Mouse (Mus musculus): ENCODE measurements around the gene Fam19a3. TPM values are rescaled to one million over a fixed set of nuclear protein-coding genes. Genes with fewer than 3 reads are reported as not detected.

The Fam19a3 gene
- total RNA-seq, 2 experiments from 2014 or later = 0.07 TPM; not detected in 1

DNA sequence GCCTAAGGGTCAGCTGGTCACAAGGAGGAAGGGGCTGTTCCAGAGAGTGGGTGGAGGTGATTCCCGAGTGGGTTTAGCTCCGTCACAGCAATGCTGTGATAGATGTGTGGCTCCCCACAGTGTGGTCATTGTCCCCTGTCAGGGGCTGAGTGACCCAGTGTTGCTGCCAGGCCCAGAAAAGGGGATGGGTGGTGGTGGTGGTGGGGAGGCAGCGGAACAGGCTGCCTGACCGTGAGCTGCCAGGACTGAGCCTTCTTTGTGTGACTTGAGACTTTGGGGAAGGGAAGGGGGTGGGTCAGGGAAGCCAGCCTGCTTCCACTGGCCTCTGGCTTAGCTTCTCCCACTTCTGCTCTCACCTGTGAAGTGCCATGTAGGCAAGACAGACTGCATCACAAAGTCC is 9.4 kb upstream of the Fam19a3 start:
- TF ChIP-seq CTCF (IDR thresholded peaks at IDR 0.05) = no peak
- intact Hi-C loops (cut with DNase I) = no loop called here
- DNase-seq (ENCODE audit: extremely low spot score in 1 of 2, low spot score in 2 of 2) = no peak
- Histone ChIP-seq H3K4me3 (no peak overlapping the region), H3K27ac (peak overlapping the region; percentile 70)

DNA sequence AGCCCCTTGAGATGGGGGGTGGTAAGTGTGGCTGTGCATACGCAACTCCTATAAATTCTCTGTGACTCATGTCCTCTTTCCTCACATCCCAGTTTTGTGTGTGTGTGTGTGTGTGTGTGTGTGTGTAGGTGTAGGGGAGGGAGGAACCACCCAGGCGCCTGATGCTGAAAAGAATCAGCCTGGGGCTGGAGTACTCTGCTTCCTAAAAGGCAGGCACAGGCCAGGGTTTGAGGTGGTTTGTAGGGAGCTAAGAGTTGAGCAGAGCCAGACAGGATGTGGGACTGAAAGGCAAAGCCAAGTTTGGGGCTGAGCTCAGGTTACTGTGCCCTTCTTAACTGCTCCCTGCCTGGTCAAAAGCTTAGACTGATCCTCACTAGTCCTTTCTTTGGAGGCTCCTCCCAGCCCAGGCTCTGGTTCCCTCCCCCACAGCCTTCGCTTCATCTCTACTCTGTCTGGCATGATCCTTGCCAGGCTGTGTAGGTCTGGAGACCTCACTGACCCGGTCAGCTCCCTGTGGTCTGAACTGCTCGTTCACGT is 8.8 kb upstream of the Fam19a3 start:
- peak in 1 of 2 experiments; percentile 65 for DNase-seq (ENCODE audit: extremely low spot score in 1 of 2, low spot score in 2 of 2)
- no peak for TF ChIP-seq CTCF (IDR thresholded peaks at IDR 0.05)
- H3K4me3 ChIP-seq = no peak overlapping the region
- intact Hi-C loops (cut with DNase I) = loop anchor here (1.0 kb wide), 1 partner anchor 263 kb away; the partner anchor contains the start of gene Cttnbp2nl
- H3K27ac ChIP-seq = peak overlapping the region; percentile 70

DNA sequence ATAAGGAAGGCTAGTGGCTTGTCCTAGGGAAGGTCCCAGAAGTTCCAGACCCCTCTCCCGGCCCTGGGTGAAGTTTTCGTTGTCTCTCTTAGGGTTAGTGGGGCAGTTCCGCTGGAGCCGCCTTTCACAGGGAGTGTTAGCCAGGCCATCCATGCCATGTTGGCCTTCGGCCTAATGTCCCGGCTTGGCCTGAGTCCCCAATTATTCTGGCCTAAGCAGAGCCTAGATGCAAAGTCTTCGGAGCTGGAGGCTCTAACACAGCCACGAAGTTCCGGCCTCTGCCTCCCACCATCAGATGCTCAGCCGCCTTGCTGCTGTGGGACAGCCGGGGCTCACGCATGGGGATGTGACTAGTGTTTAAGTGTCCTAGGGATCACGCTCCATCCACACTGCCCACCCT is 8.2 kb upstream of the Fam19a3 start:
- peak in 1 of 2 experiments; percentile 43 for DNase-seq (ENCODE audit: extremely low spot score in 1 of 2, low spot score in 2 of 2)
- peak overlapping the region; percentile 57 for H3K4me3 ChIP-seq

DNA sequence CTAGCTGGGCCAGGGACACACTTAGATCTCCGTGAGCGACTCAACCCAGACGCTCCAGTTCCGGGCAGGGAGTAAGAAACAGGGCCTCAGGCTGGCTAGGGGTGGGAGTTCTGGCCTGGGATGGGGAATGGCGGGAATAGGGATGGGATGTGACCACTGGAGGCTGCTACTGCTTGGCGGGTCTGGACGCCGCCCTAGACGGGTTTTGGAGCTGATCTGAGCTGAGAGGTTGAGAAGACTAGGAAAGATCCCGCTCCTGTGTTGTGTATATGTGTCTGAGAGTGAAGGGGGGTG is 7.6 kb upstream of the Fam19a3 start:
- DNase-seq (ENCODE audit: extremely low spot score in 1 of 2, low spot score in 2 of 2) = no peak
- Histone ChIP-seq H3K27ac (peak overlapping the region; percentile 24; the same call in 1 of the 2 replicates), H3K4me3 (peak overlapping the region; percentile 57)
- intact Hi-C loops (cut with DNase I) = loop anchor here (1.0 to 5.0 kb wide), 3 partner anchors 28 to 178 kb away; partner anchors contain the start of genes Capza1 and St7l
- no peak for TF ChIP-seq CTCF (IDR thresholded peaks at IDR 0.05)

More for the DNA sequence above, 8.2 kb upstream of the Fam19a3 start:
- intact Hi-C loops (cut with DNase I) = loop anchor here (1.0 to 5.0 kb wide), 4 partner anchors 27 to 263 kb away; partner anchors contain the start of genes Capza1, Cttnbp2nl and St7l
- peak overlapping the region; percentile 24 for H3K27ac ChIP-seq
- no peak for TF ChIP-seq CTCF (IDR thresholded peaks at IDR 0.05)

DNA sequence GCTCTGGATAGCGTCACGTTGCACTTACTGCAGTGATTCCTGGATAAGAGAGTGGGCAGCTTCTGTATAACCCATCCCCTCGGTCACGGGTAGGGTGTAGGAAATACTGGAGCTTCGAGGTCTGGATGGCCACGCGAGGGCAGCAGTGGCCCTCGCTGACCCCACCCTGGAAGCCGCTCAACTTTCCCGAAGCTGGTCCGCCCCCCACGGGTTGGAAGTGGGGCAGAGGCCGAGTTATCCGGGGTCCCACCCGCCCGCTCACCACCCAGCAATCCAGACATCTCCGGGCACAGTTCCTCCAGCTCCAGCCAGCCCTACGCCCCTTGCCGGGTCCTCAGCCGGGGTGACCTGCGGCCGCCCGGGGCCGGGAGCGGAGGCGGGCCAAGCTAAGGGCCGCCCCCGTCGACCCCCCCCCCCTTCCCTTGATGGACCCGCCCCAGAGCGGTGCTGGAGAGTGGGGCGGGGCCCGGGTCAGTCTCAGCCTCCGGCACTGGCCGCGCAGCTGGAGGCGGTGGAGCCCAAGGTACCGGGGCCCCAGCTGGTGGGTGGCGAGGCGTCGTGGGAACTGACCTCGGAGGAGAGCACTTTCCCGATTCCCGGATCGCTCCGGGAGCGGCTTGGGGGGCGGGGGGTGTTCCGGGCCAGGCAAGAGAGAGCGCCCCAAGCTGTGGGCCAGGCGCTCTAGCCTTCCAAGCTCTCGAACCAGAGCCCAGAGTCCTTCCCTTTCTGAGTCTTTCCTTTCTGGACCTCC is 7.1 kb upstream of the Fam19a3 start:
- TF ChIP-seq CTCF (IDR thresholded peaks at IDR 0.05) = peak; percentile 66
- H3K4me3 ChIP-seq = peak overlapping the region; percentile 57
- H3K27ac ChIP-seq = peak overlapping the region; percentile 24
- DNase-seq (ENCODE audit: extremely low spot score in 1 of 2, low spot score in 2 of 2) = peak; percentile 60 to 69
- intact Hi-C loops (cut with DNase I) = loop anchor here (1.0 to 5.0 kb wide), 3 partner anchors 28 to 179 kb away; partner anchors contain the start of genes Capza1 and St7l

DNA sequence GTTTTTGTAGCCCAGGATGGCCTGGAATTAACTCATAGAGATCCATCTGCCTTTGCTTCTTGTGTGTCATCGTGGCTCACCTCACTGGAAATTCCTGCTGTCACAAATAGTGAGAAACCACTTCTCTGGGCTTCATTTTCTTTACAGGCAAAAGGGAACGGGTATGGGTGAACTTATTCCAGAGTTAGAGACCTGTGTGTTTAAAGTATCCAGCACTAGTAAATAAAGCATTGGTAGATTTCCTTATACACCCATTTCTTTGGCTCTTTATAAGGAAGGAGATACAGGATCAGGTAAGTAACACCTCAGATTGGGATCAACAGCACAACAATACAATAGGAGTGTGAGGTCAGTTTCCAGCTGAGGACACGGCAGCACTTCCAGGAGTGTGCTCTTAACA is 6.4 kb upstream of the Fam19a3 start, which contains the start of gene Rhoc:
Gene Rhoc, plus strand, starts transcription at position 301 of the 400 bp plus-strand sequence.
- intact Hi-C loops (cut with DNase I) = loop anchor here (2.0 to 5.0 kb wide), 2 partner anchors 29 to 179 kb away; no protein-coding TSS in a partner anchor
- TF ChIP-seq CTCF (IDR thresholded peaks at IDR 0.05) = no peak
- peak within 1 kb of the TSS; percentile 57 for H3K4me3 ChIP-seq
- no peak for DNase-seq (ENCODE audit: extremely low spot score in 1 of 2, low spot score in 2 of 2)
- peak within 1 kb of the TSS; percentile 24 for H3K27ac ChIP-seq

DNA sequence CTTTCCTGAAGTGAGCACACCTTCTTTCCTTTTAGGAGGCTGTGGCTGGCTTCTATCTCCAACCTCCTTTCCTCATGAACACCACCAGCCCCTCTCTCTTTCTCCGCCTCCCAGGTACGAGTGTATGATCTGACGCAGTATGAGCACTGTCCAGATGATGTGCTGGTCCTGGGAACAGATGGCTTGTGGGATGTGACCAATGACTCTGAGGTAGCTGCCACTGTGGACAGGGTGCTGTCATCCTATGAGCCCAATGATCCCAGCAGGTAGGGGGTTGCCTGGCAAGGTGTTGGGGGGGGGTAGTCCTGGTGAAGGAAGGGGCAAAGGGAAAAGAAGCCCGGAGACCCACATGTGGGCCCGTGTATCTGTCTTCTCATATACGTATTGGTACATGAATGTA is 3.6 kb upstream of the Fam19a3 start:
- no peak overlapping the region for H3K4me3 ChIP-seq
- intact Hi-C loops (cut with DNase I) = loop anchor here (5.0 kb wide), 1 partner anchor 182 kb away; no protein-coding TSS in a partner anchor
- DNase-seq (ENCODE audit: extremely low spot score in 1 of 2, low spot score in 2 of 2) = no peak
- H3K27ac ChIP-seq = no peak overlapping the region
- no peak for TF ChIP-seq CTCF (IDR thresholded peaks at IDR 0.05)

DNA sequence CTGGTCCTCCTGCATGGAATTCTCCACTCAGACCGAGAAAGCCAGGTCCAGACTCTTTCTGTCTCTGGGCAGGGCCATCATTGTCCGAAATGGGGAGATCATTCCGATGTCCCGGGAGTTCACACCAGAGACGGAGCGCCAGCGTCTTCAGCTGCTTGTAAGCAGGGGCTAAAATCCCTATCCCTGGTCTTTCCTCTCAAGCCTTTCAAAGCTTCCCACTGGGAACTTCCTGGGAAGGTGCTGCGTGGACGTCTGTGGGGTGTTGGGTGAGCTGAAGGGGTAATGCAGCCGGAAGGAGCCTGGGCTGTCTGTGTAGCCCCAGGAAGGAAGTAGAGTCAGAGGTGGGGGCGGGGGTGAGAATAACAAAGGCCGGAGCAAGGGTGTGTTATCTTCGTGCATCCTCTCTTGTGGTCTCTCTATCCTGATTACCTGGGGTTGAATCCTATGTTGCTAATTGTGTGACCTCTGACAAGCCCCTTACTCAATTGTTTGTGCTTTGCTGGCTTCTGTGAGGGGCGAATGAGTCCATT is 2.4 kb upstream of the Fam19a3 start:
- Histone ChIP-seq H3K4me3 (no peak overlapping the region), H3K27ac (no peak overlapping the region)
- no peak for TF ChIP-seq CTCF (IDR thresholded peaks at IDR 0.05)
- intact Hi-C loops (cut with DNase I) = no loop called here
- DNase-seq (ENCODE audit: extremely low spot score in 1 of 2, low spot score in 2 of 2) = no peak

DNA sequence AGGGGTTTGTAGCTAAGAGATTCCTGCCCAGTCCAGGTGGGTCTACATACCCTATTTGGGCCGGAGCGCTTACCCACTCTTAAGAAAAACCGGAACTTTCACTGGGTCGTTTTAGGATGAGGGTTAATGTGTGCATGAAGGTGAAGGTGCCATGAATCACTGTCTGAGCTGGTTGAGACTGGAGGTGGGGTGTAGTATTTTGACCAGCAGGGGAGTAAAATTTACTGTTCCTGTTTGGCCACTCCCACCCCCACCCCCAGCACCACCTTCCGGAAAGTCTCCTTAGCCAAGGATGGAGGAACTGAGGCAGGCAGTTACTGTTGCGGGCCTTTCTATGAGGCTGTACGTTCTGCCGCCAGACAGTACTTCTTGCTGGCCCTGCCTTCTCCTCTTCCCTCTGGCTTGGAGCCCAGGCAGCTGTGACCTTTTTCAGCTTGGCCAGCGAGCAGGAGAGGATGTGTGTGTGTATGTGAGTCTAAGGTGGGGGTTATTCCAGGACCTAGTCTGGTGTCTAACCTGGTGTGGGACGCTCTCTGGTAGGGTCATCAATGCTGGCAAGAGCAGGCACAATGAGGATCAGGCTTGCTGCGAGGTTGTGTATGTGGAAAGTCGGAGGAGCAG is 531 bp upstream of the Fam19a3 start:
- no peak for TF ChIP-seq CTCF (IDR thresholded peaks at IDR 0.05)
- Histone ChIP-seq H3K27ac (no peak overlapping the region), H3K4me3 (no peak overlapping the region)
- DNase-seq (ENCODE audit: extremely low spot score in 1 of 2, low spot score in 2 of 2) = no peak
- intact Hi-C loops (cut with DNase I) = no loop called here

DNA sequence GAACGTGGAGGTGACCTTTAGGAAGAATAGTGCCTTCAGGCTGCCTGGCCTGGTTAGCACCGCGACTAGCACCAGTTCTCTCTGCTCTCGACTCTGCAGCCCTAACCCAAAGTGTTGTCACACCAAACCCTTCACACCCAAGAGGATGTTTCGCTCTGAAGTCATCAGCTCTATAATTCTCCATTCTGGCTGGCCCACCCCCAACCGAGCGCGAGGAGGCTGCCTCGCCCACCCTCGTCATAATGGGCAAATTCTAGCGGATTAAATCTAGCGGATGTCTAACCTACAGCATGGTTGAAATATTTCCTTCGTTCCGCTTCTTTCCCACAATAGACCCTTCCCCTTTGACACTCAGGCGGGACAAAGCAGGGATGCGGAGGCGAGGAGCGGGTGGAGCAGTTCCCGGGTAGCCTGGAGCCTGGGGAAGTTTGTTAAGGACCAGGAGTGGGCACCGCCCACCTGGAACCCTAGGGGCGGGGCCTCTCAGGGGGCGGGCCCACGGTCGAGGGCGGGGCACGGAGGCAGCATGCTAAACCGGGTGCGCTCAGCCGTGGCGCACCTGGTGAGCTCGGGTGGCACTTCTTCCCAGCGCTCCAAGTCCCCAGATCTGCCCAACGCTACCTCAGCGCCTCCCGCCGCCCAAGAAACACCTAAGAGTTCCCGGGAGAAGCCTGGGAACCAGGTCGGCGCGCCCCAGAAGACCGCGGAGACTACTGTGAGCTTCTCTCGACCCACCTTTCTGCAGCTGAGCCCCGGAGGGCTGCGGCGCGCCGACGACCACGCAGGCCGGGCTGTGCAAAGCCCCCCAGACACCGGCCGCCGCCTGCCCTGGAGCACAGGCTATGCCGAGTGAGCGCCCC is 849 bp downstream of the Fam19a3 start, which contains the start of gene Ppm1j:
Gene Ppm1j, plus strand, starts transcription at position 496 of the 860 bp plus-strand sequence.
- Histone ChIP-seq H3K27ac (no peak within 1 kb of the TSS), H3K4me3 (peak within 1 kb of the TSS; percentile 49)
- no peak for DNase-seq (ENCODE audit: extremely low spot score in 1 of 2, low spot score in 2 of 2)
- no peak for TF ChIP-seq CTCF (IDR thresholded peaks at IDR 0.05)
- intact Hi-C loops (cut with DNase I) = loop anchor here (1.0 kb wide), 2 partner anchors 10 to 66 kb away; no protein-coding TSS in a partner anchor

DNA sequence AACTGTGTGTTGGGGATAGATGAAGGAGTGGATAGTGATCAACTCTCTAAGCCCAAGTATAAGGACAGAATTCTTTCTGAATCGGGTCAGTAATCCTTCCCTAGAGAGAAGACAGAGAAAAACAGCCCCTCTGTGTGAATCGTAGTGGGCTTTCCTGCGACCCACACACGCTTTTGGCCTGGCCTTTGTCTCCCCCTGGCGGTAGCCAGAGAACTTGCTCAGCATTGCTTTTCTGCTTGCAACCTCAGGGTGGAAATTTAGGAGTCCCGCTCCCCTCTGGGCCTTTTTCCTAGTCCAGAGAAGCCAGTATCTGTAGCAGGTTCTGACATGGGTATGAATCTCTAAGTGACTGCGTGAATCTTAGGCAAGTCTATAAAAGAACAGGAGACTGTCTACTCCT is 1.7 kb downstream of the Fam19a3 start:
- intact Hi-C loops (cut with DNase I) = loop anchor here (1.0 to 5.0 kb wide), 3 partner anchors 10 to 182 kb away; partner anchors contain the start of gene Wnt2b
- Histone ChIP-seq H3K4me3 (no peak overlapping the region), H3K27ac (no peak overlapping the region)
- peak; percentile 97 for TF ChIP-seq CTCF (IDR thresholded peaks at IDR 0.05)
- peak in 1 of 2 experiments; percentile 45 for DNase-seq (ENCODE audit: extremely low spot score in 1 of 2, low spot score in 2 of 2)

All from left cerebral cortex, adult 2 months (tissue).